Mouse (Mus musculus): ENCODE measurements around the gene Fcgr3. TPM values are rescaled to one million over a fixed set of nuclear protein-coding genes. Genes with fewer than 3 reads are reported as not detected.
"Not testable (repeated sequence)": the region's sequence is repeated elsewhere in the genome, so short reads cannot be mapped to it uniquely, and the experiment has no call there.

The Fcgr3 gene
- polyA plus RNA-seq, 1 experiment, result 28.6 TPM

GRCm38 (mm10) chr1:171085718-171086117 lies 21.0 kb upstream of the Fcgr3 start:
- no peak for DNase-seq (ENCODE audit: low read depth)

GRCm38 (mm10) chr1:171081512-171082231 lies 16.9 kb upstream of the Fcgr3 start:
- not testable (repeated sequence) for DNase-seq (ENCODE audit: low read depth)

DNA sequence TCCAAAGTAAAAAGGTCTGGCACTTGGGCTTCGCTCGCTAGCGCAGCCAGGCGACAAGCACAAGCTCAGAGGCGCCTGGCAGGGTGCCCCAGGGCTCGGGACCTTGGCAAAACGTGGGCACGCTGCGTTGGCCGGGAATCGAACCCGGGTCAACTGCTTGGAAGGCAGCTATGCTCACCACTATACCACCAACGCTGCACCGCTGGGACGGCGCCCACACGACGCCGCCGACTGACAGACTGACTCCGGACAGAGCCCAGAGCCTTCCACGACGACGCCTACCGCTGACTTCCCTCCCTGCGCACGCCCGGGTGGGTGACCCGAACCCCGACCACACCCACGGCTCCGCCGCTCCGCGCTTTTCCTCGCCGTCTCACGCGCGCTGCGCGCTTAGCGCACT lies 15.1 kb upstream of the Fcgr3 start:
- DNase-seq (ENCODE audit: low read depth), result not testable (repeated sequence)

DNA sequence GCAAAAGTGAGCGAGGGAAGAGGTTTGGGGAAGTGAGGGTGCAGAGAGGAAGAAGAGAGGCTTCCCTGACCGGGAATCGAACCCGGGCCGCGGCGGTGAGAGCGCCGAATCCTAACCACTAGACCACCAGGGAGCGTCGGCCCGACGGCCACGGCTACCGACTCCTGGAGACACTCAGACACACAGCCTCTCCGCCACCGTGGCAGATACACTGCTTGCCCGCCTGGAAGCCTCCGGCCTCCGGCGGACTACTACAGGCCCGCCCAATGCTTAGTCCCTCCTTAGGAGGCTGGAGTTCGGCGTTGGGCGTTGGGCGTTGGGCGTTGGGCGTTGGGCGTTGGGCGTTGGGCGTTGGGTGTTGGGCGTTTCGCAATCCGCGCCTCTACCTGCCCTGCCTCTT lies 14.6 kb upstream of the Fcgr3 start:
- DNase-seq (ENCODE audit: low read depth), result not testable (repeated sequence)

DNA sequence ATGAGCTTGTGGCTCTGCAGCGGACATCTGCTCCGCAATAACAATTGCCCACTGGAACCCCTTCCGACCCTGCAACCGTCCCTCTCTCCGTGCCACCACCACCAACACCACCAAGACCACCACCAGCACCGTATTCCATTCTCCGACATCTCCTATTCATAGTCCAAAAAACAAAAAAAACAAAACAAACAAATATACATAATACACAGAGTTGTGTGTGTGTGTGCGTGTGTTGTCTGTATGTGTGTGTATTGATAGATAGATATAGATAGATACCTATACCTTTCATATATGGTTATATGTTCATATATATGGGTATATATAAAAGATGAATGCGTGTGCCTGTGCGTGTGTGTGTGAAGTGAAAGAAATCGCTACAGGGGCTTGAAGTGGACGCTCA lies 13.7 kb upstream of the Fcgr3 start:
- not testable (repeated sequence) for DNase-seq (ENCODE audit: low read depth)

DNA sequence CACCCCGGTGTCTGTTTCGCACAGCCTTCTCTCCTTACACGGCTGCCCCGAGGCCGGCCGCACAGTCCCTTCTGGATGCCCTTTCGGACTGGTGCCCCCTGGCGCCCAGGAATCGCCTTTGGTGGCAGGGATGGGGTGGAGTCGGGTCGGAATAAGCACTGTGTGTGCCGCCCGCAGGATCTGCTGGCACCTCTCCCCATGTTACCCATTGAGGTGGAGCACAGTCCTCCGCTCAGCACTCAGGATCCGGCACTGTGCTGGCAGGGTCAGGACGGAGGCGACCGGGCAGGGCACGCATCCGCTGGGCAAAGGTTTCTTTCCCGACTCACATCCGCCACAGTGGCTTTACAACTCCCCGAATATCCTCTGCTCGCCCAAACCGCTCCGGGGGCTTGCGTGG lies 13.2 kb upstream of the Fcgr3 start:
- not testable (repeated sequence) for DNase-seq (ENCODE audit: low read depth)

- not testable (repeated sequence) for DNase-seq (ENCODE audit: low read depth)
Observed at GRCm38 (mm10) chr1:171077192-171077591, 12.5 kb upstream of the Fcgr3 start.

DNA sequence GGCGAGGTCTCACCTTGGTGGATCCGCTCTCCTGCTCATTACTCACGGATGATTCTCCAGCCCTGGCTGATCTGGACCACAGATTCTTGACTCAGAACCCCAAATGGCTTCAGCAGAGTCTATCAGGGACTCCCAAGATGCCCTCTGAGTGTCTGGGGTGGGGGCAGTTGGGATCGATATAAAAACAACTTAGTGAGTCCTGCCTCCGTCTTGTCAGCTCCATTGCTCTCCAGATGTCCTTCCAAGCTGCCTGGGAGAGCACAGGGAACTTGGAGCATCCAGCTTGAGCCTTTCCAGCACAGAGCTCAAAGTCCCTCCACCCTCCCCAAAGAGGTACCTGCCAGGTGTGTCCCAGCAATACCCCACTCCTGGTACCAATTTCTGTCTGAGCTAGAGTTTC lies 11.4 kb upstream of the Fcgr3 start:
- not testable (repeated sequence) for DNase-seq (ENCODE audit: low read depth)

DNA sequence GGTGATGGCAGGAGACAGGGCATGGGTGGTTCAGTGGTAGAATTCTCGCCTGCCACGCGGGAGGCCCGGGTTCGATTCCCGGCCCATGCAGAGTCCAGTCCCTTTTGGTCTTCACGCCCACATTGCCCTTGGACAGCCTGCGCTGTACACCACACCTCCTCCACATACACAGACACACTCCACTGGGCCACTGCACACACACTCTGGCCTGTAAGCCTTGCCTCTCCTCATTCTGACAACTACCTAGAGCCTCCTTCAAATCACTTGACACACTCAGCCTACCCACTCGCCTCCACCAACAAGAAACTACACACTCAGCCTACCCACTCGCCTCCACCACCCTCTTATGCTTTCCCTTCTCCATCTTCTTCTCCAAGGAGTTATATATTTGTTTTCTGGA lies 9.5 kb upstream of the Fcgr3 start:
- not testable (repeated sequence) for DNase-seq (ENCODE audit: low read depth)

DNA sequence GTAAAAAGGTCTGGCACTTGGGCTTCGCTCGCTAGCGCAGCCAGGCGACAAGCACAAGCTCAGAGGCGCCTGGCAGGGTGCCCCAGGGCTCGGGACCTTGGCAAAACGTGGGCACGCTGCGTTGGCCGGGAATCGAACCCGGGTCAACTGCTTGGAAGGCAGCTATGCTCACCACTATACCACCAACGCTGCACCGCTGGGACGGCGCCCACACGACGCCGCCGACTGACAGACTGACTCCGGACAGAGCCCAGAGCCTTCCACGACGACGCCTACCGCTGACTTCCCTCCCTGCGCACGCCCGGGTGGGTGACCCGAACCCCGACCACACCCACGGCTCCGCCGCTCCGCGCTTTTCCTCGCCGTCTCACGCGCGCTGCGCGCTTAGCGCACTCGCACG lies 7.5 kb upstream of the Fcgr3 start:
- not testable (repeated sequence) for DNase-seq (ENCODE audit: low read depth)

DNA sequence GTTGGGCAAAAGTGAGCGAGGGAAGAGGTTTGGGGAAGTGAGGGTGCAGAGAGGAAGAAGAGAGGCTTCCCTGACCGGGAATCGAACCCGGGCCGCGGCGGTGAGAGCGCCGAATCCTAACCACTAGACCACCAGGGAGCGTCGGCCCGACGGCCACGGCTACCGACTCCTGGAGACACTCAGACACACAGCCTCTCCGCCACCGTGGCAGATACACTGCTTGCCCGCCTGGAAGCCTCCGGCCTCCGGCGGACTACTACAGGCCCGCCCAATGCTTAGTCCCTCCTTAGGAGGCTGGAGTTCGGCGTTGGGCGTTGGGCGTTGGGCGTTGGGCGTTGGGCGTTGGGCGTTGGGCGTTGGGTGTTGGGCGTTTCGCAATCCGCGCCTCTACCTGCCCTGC lies 7.0 kb upstream of the Fcgr3 start:
- DNase-seq (ENCODE audit: low read depth), result not testable (repeated sequence)

DNA sequence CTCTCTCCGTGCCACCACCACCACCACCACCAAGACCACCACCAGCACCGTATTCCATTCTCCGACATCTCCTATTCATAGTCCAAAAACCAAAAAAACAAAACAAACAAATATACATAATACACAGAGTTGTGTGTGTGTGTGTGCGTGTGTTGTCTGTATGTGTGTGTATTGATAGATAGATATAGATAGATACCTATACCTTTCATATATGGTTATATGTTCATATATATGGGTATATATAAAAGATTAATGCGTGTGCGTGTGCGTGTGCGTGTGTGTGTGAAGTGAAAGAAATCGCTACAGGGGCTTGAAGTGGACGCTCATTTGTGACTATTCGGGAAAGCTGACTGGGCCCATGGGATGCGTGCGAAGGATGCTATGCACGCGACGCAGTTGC lies 6.1 kb upstream of the Fcgr3 start:
- not testable (repeated sequence) for DNase-seq (ENCODE audit: low read depth)

DNA sequence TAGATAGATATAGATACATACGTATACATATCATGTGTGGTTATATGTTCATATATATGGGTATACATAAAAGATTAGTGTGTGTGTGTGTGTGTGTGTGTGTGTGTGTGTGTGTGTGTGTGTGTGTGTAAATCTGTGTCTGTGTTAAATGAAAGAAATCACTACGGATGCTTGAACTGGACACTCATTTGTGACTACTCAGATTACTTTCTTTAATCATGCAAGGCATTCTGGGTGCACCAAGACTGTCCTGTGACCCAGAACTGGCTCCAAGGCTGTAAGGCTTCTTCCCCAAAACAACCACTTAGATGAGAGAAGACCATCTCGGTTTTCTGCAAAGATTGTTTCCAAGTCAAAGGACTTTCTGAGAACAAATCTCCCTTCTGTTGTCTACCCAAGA lies 4.8 kb upstream of the Fcgr3 start:
- not testable (repeated sequence) for DNase-seq (ENCODE audit: low read depth)

DNA sequence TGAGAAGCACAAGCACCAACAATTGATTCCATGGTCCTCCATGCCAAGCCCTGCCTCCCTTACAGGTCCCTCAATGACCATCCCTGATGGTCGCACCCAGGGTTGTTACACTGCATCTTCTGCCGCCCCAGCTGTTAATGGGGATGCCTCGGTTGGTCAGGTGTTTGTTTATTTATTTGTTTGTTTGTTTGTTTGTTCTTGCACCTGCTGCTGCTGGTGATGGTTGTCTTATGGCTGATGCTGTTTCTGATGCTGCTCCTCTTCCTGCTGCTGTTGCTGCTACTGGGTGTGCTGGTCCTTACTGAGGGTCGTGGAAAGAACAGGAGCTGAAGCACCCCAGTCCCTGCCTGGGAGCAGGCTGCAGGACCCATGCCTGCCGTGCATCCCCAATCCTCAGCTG lies 3.2 kb upstream of the Fcgr3 start:
- not testable (repeated sequence) for DNase-seq (ENCODE audit: low read depth)

DNA sequence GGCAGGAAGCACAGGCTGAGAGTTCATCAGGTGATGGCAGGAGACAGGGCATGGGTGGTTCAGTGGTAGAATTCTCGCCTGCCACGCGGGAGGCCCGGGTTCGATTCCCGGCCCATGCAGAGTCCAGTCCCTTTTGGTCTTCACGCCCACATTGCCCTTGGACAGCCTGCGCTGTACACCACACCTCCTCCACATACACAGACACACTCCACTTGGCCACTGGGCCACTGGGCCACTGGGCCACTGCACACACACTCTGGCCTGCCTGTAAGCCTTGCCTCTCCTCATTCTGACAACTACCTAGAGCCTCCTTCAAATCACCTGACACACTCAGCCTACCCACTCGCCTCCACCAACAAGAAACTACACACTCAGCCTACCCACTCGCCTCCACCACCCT lies 1.8 kb upstream of the Fcgr3 start:
- DNase-seq (ENCODE audit: low read depth), result not testable (repeated sequence)

- DNase-seq (ENCODE audit: low read depth), result not testable (repeated sequence)
Observed at GRCm38 (mm10) chr1:171065768-171066167, 1.0 kb upstream of the Fcgr3 start.

GRCm38 (mm10) chr1:171065243-171065587 lies 480 bp upstream of the Fcgr3 start:
- not testable (repeated sequence) for DNase-seq (ENCODE audit: low read depth)

DNA sequence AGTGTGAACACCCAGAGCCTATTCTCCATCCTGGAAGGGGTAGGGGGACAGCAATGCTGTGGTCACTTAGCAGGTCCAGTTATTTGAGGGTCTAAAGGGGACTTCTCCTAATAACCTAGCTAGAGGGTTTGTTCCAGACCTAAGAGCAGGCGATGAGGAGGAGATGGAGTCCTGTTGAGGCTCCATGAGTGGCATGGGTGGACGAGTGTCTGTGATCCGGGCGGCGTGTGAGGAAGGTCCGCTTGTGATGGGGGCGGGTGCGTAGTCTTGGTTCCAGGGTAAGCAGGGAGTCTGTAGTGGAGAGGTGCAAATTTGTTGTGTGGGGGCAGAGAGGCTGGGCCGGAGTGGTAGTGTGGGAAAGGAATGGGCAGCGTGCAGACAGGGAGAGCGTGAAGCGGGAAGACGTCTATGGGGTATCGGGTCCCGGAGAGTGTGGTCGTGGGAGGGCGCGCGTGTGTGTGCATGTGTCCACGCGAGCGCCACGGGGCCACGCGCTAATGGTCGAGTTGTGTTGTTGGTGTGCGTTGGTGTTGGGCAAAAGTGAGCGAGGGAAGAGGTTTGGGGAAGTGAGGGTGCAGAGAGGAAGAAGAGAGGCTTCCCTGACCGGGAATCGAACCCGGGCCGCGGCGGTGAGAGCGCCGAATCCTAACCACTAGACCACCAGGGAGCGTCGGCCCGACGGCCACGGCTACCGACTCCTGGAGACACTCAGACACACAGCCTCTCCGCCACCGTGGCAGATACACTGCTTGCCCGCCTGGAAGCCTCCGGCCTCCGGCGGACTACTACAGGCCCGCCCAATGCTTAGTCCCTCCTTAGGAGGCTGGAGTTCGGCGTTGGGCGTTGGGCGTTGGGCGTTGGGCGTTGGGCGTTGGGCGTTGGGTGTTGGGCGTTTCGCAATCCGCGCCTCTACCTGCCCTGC lies 905 bp downstream of the Fcgr3 start:
- DNase-seq (ENCODE audit: low read depth), result not testable (repeated sequence)

DNA sequence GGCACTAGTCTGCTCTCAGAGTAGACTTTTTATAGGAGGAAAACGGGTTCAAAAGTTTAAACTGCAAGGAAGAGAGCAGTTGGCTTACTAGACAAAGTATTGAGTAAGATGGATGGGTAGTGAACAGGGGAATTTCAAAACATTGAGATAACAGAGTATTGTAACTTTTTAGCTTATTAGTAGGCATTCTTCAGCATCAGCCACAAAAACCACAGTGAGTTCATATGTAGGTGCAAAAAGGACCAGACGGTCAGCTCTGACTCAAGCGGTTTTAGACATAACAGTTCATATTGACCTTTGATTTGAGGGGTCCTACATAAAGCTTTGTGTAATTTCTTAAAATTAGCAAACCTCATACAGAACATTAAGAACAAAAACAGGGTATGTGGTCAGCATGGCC lies 3.2 kb downstream of the Fcgr3 start:
- no peak for DNase-seq (ENCODE audit: low read depth)

- no peak for DNase-seq (ENCODE audit: low read depth)
Observed at GRCm38 (mm10) chr1:171060392-171060791, 4.3 kb downstream of the Fcgr3 start.

- no peak for DNase-seq (ENCODE audit: low read depth)
Observed at GRCm38 (mm10) chr1:171059203-171059602, 5.5 kb downstream of the Fcgr3 start.

DNA sequence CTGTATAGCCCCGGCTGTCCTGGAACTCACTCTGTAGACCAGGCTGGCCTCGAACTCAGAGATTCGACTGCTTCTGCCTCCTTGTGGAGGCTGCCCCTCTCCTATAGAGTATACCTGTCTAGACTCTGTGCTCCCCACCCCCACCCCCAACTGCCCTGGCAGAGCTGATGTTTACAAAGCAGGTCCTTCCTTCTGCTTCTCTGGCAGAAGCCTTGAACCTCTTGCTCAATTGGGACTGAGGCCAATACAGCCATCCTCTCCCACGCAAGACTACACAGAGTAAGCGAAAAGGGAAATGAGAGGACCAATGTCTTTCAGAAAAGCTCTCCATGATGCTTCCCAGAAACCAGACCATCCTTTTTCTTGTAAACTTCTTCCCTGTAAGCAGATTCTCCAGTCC lies 7.5 kb downstream of the Fcgr3 start:
- DNase-seq (ENCODE audit: low read depth), result no peak

DNA sequence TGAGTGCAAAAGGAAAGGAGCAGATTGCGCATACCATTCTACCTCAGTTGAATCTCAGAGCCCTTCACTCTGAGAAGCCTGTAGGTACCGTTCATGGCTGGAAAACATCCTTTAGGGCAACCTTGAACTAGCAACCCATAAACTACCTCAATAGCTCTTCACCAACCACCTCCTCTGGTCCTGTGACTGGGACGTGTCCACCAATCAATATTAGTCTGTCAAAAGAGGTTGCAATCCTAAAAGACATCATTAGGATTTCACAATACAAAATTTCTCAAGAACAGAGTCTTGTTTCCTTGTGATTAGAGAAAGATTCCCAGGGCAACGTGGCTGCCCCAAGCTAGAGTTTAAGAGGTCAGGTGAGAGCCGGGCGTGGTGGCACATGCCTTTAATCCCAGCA lies 11.4 kb downstream of the Fcgr3 start:
- no peak for DNase-seq (ENCODE audit: low read depth)
